Mouse (Mus musculus) intestine, embryonic 14.5 days (tissue): ENCODE measurements around the gene Pde10a. TPM values are rescaled to one million over a fixed set of nuclear protein-coding genes. Genes with fewer than 3 reads are reported as not detected.

Source experiments
- ATAC-seq: fragments of 200-750 bp; cut with Nextera tagmentation; replicated peaks from 2 replicates; pipeline ENCODE4 v1.8.0; 2017; ENCODE audit warnings: low read depth, moderate number of reproducible peaks, moderate TSS enrichment, moderate library complexity; ENCODE audit not compliant: low FRiP score, low TSS enrichment
- DNase-seq: peaks from one replicate; pipeline ENCODE4 v3.0.0-alpha.2; 2018; ENCODE audit warnings: low spot score
- H3K27ac ChIP-seq: fragments of 300-500 bp; sonication (generic); 2 replicates; pipeline ENCODE4 v1.5.1; 2014; ENCODE audit warnings: low read depth, mild to moderate bottlenecking, control low read depth
- H3K27me3 ChIP-seq: fragments of 300-500 bp; sonication (generic); replicated peaks from 2 replicates; pipeline ENCODE4 v1.6.1; 2014; ENCODE audit warnings: low read length, control low read depth; ENCODE audit not compliant: control insufficient read depth, insufficient read depth
- H3K36me3 ChIP-seq: fragments of 300-500 bp; sonication (generic); 2 replicates; pipeline ENCODE4 v1.6.1; 2014; ENCODE audit warnings: low read length, control low read depth; ENCODE audit not compliant: control insufficient read depth, insufficient read depth
- H3K4me1 ChIP-seq: fragments of 300-500 bp; sonication (generic); replicated peaks from 2 replicates; pipeline ENCODE4 v1.6.1; 2014; ENCODE audit warnings: low read length, control low read depth, mixed read lengths; ENCODE audit not compliant: control insufficient read depth, insufficient read depth
- H3K4me2 ChIP-seq: fragments of 300-500 bp; sonication (generic); 2 replicates; pipeline ENCODE4 v1.6.1; 2014; ENCODE audit warnings: low read length
- H3K4me3 ChIP-seq: fragments of 300-500 bp; sonication (generic); 2 replicates; pipeline ENCODE4 v1.5.1; 2014; ENCODE audit warnings: low read depth, low read length, control low read depth, mixed read lengths
- H3K9ac ChIP-seq: fragments of 300-500 bp; sonication (generic); 2 replicates; pipeline ENCODE4 v1.6.1; 2014; ENCODE audit warnings: mild to moderate bottlenecking, low read length
- H3K9me3 ChIP-seq: fragments of 300-500 bp; sonication (generic); 2 replicates; pipeline ENCODE4 v1.6.1; 2016; ENCODE audit warnings: low read length, control low read depth; ENCODE audit not compliant: control insufficient read depth
- WGBS: fragments of 180-500 bp; shearing (Covaris S2); extraction: QIAGEN DNeasy Blood & Tissue Kit; methylation state at CpG from one replicate; pipeline ENCODE4 v1.1.7; 2014; 5-methylcytosine and 5-hydroxymethylcytosine counted together
- polyA plus RNA-seq: library from polyadenylated mRNA; unstranded; fragments of >200 nt; fragmentation: Nextera tagmentation; extraction: Ambion mirVana; gene quantifications from 2 replicates; pipeline ENCODE4 v1.2.1, GENCODE M21; 2014

The Pde10a gene
- polyA plus RNA-seq, 1 experiment from 2014 or later = 1.4 TPM

DNA sequence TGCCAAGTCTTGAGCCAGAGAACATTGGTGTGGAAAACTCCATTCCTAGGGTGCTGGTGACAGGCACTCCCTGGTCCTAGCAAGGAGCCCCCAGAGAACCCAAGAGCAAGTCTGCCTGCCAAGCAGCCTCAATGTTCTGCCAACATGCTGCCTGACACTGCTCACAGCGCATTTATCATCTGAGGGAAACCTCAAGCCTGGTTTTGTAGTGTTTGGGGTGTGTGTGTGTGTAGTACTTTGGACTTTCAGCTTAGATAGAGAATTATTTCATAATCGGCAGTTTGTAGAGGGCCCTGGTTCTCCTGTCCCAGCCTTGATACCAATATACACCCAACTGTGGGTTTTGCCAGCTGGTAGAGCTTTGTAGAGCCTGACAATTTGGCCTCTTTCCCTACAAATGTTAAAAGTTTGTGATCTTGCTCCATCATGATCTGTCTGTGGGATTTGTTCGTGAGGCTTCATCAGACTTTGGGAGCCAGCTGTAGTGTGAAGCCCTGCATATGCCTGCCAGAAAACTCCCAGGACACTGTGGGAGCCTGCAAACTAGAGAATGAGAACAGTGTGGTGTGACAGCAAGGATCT is 127.6 kb downstream of the Pde10a start:
- H3K4me2 ChIP-seq = no peak overlapping the region
- no peak overlapping the region for H3K9ac ChIP-seq
- no peak overlapping the region for H3K27ac ChIP-seq
- ATAC-seq (no peak), DNase-seq (no peak)
- H3K4me3 ChIP-seq = no peak overlapping the region
- 87% methylated on average over 3 of the region's 3 CpGs for WGBS
- H3K27me3 ChIP-seq = no peaks in the 10 kb centered on the region
- no peaks in the 10 kb centered on the region for H3K36me3 ChIP-seq
- 0 out of 2 replicates have a peak, but pooled peaks cover 3% of the 10 kb centered on the region for H3K4me1 ChIP-seq
- H3K9me3 ChIP-seq = no peaks in the 10 kb centered on the region

GRCm38 (mm10) chr17:8657661-8658060 is 132.5 kb downstream of the Pde10a start:
- H3K36me3 ChIP-seq = no peaks in the 10 kb centered on the region
- WGBS = 65% methylated on average over 9 of the region's 9 CpGs
- H3K27ac ChIP-seq = no peak overlapping the region
- H3K4me3 ChIP-seq = no peak overlapping the region
- H3K9me3 ChIP-seq = no peaks in the 10 kb centered on the region
- H3K27me3 ChIP-seq = no peaks in the 10 kb centered on the region
- no peak for DNase-seq
- ATAC-seq = no peak
- H3K4me1 ChIP-seq = no peaks in the 10 kb centered on the region
- no peak overlapping the region for H3K9ac ChIP-seq
- H3K4me2 ChIP-seq = no peak overlapping the region

DNA sequence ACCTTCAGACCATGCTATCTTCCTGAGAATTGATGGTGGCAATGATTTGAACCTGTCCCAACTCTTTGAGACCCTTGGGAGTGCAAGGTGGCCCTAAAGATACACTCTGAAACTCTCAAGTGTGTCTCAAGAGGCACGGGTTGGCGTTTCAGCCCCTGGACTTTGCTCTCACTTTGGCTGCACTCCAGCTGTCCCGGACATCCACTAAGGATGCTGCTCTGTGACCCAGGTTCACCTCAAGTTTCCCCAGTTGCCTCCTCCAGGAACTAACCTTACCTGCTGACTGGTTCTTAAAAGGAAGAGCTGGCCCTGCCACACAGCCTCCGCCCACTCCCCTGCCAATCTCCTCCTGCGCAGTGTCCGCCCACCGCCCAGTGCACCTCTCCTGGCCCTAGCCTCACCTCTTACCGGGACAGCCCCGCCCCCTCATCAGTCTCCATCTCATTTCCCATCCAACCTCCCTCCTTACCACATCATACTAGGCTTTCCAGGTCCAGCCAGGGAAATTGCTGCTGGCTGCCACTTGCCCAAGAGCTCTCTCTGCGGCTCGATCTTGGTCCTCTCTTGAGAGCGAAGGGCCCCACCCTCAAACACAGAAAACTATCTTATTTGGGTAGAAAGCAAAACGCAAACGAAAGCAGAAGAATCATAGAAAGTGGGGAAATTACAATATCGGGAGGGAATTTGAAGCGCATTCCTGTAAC is 133.7 kb downstream of the Pde10a start:
- Histone ChIP-seq H3K9me3 (no peaks in the 10 kb centered on the region), H3K9ac (no peak overlapping the region), H3K27ac (no peak overlapping the region), H3K4me1 (no peaks in the 10 kb centered on the region), H3K27me3 (no peaks in the 10 kb centered on the region), H3K4me3 (no peak overlapping the region), H3K4me2 (no peak overlapping the region), H3K36me3 (no peaks in the 10 kb centered on the region)
- ATAC-seq (no peak), DNase-seq (no peak)
- WGBS = 70% methylated on average over 16 of the region's 16 CpGs

DNA sequence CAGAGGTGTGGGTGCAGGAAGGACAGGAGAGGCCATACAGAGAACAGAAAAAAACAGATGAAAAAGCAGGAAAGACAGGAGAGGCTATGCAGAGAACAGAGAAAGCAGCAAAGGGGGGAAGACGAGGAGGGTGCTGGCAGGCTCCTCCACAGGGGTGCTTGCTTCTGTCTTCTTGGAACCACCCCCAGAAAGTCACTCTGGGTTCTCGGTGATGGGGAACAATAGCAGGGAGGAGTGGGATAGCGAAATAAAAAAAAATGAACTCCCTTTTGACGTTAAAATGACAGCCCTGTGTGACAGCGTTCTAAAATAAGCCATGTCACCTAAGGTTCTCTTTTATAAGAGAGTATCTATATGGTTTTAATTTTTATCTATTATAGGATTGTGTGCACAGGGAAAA is 141.7 kb downstream of the Pde10a start:
- no peak overlapping the region for H3K27ac ChIP-seq
- DNase-seq (no peak), ATAC-seq (no peak)
- H3K9ac ChIP-seq = no peak overlapping the region
- H3K9me3 ChIP-seq = no peaks in the 10 kb centered on the region
- H3K36me3 ChIP-seq = no peaks in the 10 kb centered on the region
- no peaks in the 10 kb centered on the region for H3K4me1 ChIP-seq
- H3K4me3 ChIP-seq = no peak overlapping the region
- no peaks in the 10 kb centered on the region for H3K27me3 ChIP-seq
- WGBS = 75% methylated on average over 5 of the region's 5 CpGs
- no peak overlapping the region for H3K4me2 ChIP-seq

- H3K27ac ChIP-seq = no peak overlapping the region
- H3K9ac ChIP-seq = no peak overlapping the region
- H3K4me2 ChIP-seq = no peak overlapping the region
- no peaks in the 10 kb centered on the region for H3K9me3 ChIP-seq
- DNase-seq = no peak
- no peak for ATAC-seq
- WGBS = 81% methylated on average over 2 of the region's 2 CpGs
- H3K27me3 ChIP-seq = no peaks in the 10 kb centered on the region
- H3K4me1 ChIP-seq = no peaks in the 10 kb centered on the region
- no peaks in the 10 kb centered on the region for H3K36me3 ChIP-seq
- no peak overlapping the region for H3K4me3 ChIP-seq
Observed at GRCm38 (mm10) chr17:8674651-8675050, 149.5 kb downstream of the Pde10a start.

- no peaks in the 10 kb centered on the region for H3K9me3 ChIP-seq
- WGBS = 64% methylated on average over 7 of the region's 7 CpGs
- ATAC-seq (no peak), DNase-seq (no peak)
- H3K4me3 ChIP-seq = no peak overlapping the region
- H3K4me1 ChIP-seq = no peaks in the 10 kb centered on the region
- H3K9ac ChIP-seq = no peak overlapping the region
- H3K4me2 ChIP-seq = no peak overlapping the region
- H3K27ac ChIP-seq = no peak overlapping the region
- no peaks in the 10 kb centered on the region for H3K36me3 ChIP-seq
- H3K27me3 ChIP-seq = no peaks in the 10 kb centered on the region
Observed at GRCm38 (mm10) chr17:8686356-8686755, 161.2 kb downstream of the Pde10a start.

- ATAC-seq (no peak), DNase-seq (no peak)
- Histone ChIP-seq H3K4me2 (no peak overlapping the region), H3K27me3 (no peaks in the 10 kb centered on the region), H3K4me3 (no peak overlapping the region), H3K4me1 (no peaks in the 10 kb centered on the region), H3K27ac (no peak overlapping the region), H3K9ac (no peak overlapping the region), H3K36me3 (no peaks in the 10 kb centered on the region), H3K9me3 (no peaks in the 10 kb centered on the region)
- WGBS = 55% methylated on average over 3 of the region's 3 CpGs
Observed at GRCm38 (mm10) chr17:8688096-8688495, 162.9 kb downstream of the Pde10a start.

DNA sequence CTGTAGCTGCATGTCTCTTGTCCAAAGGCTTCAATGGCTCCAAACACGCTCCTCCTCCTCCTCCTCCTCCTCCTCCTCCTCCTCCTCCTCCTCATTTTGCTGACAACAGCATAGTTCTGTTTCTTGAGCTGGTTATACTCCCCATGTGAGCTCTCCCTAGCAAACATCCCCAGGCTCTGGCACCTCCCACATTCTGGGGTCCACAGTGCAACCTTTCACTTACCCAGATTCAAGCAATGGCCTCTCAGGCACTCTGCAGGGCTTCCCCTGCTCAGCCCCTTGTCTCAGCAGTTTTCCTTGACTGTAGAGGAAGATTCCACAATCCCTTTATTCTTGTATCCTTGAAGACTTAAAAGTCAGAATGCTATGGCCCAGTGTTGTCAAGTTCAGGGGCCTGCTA is 173.1 kb downstream of the Pde10a start:
- H3K9me3 ChIP-seq = no peaks in the 10 kb centered on the region
- H3K36me3 ChIP-seq = no peaks in the 10 kb centered on the region
- no peak overlapping the region for H3K4me3 ChIP-seq
- H3K27me3 ChIP-seq = no peaks in the 10 kb centered on the region
- H3K4me2 ChIP-seq = no peak overlapping the region
- ATAC-seq (no peak), DNase-seq (no peak)
- no peak overlapping the region for H3K9ac ChIP-seq
- WGBS = 91% methylated on average over 1 of the region's 1 CpGs
- no peak overlapping the region for H3K27ac ChIP-seq
- H3K4me1 ChIP-seq = no peaks in the 10 kb centered on the region

GRCm38 (mm10) chr17:8698793-8699192 is 173.6 kb downstream of the Pde10a start:
- Histone ChIP-seq H3K27me3 (no peaks in the 10 kb centered on the region), H3K36me3 (no peaks in the 10 kb centered on the region), H3K27ac (no peak overlapping the region), H3K4me2 (no peak overlapping the region), H3K9ac (no peak overlapping the region), H3K4me3 (no peak overlapping the region), H3K9me3 (no peaks in the 10 kb centered on the region), H3K4me1 (no peaks in the 10 kb centered on the region)
- ATAC-seq (no peak), DNase-seq (no peak)
- 77% methylated on average over 3 of the region's 3 CpGs for WGBS
